Mouse (Mus musculus) embryo, embryonic 10.5 days (tissue): ENCODE measurements around the gene Tmem120b.
A peak's percentile ranks its signal among the peaks of the same experiment; 100 is the strongest.

Experiments used
- DNase-seq: peaks from one replicate; pipeline ENCODE4 v3.0.0-alpha.2; 2015; ENCODE audit warnings: low spot score

Gene Tmem120b

DNA sequence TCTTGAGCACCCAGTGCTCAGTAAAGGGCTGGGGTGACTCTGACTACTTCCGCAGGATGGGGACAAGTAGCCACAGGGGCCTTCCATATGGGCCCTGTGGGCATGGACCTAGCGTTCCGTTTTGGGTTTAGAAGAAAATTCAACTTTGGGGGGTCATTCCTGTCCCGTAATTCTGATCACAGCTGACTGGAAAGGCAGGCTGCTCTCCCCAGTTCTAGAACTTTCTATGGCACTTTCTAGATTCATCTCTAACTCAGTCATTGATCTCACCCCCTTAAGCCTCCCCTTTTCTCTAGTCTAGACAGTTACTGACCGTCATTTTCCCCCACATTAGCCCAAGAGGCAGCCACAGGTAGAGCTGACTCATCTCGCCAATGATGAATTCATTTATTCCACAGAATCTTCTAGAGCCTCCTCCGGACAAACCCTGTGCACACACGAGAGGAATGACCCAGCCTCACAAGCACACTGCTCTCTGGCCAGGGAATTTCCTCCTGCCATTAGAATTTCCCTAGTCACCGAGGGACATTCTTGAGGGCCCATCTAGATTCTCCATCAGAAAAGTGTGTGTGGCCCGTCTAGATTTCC, 61.0 kb downstream of the Tmem120b start:
- no peak for DNase-seq

DNA sequence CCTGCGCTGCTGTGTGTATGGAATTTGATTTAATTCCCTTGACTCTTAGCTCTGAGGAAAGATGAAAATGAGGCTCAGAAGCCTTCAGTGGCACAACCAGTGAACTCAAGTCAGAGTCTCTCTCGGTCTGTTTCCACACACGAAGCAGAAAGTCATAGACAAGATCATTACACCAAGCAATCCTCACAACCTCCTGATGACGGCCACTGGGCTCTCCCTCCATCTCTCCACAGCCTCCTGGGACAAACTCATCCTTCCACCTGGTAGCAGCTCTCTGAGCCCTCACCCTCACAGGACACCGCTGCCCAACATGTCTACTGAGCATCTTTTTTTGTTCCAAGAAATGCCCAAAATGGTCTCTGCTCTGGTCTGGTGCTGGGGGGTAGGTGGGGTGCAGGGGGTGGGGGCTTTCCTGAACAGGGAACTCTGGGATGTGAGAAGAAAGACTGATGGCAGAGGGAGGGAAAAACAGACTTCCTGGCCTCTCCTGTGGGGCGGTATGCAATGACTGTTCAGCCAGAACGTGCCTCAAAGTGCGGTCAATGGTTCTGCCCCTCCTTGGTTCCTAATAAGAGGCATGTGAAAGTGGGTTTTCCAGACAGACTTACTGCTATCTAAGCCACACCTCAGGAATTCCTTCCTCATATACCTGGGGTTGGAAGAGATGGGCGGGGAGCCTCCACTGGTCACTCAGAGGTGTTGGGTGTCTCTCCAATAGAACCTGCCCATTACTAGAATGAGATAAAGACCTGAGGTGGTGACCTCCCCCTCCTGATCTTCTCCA, 62.0 kb downstream of the Tmem120b start:
- no peak for DNase-seq

DNA sequence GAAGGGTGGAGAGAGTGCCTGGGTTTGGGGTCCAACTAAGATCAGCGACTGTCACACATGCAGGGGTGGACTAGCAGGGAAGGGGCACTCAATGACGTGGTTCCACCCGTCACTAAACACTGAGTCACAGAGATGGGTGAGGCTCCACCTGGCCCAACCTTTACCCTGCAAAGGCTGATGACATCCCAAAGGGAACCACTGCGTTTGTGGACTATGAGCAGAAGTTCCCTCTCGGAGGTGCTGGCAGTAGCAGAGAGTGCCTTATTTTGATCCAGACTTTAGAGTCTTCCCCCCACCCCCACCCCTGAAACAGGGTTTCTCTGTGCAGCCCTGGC, 62.6 kb downstream of the Tmem120b start:
- no peak for DNase-seq

DNA sequence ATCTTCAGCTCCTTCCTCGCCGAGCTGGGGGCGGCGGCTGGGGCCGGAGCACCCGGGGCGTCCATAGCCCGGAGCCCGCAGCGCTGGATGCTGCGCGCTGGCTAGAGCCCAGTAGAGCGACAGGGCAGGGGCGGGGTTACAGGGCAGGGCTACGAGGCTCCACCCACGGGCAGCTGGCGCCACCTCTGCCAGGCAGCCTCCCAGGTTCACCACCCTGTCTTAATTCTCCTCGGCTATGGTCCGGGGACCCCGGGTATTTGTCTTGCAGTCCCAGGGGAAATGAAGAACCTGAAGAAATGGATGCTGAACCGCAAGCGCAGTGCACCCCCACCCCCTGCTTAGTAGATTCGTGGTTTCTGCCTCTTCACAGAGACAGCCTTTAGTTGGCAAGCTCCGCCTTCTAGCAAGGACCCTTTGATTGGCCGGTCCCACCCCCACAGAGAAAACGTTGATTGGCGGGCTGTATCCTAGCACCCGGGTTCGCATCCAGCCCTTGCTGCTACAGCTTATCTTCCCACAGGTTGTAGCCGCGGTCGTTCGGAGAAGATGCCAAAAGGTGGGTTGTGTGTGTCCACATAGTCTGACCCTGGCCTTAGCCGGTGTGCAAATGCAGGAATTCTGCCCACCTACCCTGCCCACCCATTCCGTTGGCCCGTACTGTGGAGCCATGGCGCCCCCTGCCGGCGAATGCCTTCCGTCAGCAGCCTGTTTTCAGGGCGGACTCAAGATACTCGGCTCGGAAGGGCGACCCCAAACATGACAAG, 64.3 kb downstream of the Tmem120b start, which contains the start of gene Rhof:
Gene Rhof, minus strand, starts transcription at position 385 of the 764 bp plus-strand sequence.
- peak; percentile 80 for DNase-seq

DNA sequence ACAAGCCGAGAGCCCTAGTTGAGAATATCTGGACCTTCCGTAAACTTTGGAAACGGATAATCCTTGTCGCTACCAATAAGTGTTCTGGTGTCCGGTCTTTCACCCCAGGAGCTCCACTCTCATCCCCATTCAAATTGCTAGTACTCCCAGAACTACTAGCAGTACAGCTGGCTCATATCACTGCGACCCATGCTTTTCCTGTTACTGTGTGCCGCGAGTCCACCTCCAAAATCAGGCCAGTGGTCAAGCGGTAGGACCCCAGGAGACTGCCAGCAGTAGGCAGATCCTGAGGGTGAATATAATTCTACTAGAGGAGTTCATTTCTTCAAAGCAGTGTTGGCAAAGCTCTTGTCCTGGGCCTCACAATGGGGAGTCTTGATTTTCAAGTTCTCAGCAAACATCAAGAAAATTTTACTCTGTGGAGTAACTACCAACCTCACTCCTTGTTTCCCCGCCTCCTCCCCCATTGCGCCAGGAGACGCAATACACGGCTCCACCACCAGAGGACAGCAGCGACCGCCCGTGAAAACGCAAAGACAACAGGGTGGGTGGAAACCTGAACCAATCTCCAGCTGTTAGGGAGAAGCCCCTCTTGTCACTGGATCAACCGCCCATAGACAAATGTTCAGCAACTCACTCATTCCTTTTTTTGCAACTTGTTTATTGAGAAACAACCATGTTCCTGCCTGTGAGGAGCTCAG, 65.0 kb downstream of the Tmem120b start:
- DNase-seq: peak; percentile 90

DNA sequence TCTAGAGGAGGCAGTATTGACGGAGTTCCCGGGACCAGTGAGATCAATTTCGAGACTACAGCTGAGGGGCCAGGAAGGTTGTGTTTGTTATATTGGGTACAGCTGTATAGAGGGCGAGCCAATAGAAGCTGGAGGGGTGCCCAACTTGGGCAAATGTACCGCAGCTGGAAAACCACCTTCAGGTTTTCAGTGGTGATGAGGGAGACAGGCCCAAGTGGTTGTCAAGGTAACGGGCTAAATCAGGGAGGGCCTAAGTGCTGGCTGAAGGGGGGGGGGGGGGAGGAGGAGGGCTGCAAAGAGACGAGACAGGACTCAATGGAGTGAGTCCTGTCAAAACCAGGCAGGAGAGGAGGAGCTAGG, 65.5 kb downstream of the Tmem120b start:
- no peak for DNase-seq

DNA sequence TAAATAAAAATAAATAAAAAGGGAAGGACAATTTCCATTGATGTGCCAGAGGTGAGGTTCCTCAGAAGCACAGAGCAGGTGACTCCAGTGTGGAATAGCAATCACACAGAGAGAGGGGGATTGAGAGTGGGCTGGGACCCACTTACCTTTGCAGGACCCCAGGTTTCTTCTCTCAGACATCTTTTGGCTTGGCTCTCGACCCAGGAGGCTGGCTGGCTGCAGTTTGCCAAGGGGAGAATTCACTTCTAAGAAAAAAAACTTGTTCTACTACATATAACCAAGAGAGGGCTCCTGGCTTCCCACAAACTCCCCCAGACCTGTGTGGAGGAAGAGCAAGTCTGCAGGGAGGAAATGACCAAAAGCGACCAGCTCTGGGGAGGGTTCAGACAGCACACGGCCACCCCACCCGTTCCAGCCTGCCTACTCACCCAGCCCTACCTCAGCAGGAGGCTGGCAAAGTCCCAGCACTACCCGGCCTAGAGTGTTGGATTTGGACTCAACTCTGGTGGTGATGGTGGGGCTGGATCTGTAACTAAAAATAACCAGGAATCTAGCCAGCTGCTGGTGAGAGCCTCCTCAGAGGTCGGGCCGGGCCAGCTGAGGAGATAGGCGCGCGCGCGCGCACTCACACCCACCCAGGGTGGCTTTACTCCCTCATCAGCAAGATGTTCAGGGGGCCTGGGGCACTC, 66.1 kb downstream of the Tmem120b start:
- peak; percentile 43 for DNase-seq

DNA sequence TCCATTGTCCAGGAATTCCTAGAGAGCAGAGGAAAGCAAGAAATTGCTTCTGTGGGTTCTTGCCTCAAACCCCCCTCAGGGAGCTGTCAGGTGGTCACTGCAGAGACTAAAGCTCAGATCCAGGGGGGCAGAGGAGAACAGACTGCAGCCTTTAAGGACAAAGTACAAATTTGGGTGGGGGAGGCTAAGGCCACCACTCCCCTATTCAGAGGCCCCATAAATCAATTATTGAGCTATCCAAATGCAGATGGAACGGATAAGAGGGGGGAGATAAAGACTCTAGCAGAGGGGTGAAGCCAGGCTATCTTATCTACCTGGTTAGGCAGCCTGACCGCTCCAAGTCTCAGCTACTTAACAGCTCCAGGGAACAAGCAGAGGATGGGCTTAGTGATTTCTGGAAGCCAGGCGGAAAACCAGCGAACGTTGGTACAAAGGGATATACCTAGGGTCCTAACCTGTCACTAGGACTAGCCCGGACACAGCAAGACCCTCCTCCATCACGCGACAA, 66.7 kb downstream of the Tmem120b start:
- peak; percentile 21 for DNase-seq

DNA sequence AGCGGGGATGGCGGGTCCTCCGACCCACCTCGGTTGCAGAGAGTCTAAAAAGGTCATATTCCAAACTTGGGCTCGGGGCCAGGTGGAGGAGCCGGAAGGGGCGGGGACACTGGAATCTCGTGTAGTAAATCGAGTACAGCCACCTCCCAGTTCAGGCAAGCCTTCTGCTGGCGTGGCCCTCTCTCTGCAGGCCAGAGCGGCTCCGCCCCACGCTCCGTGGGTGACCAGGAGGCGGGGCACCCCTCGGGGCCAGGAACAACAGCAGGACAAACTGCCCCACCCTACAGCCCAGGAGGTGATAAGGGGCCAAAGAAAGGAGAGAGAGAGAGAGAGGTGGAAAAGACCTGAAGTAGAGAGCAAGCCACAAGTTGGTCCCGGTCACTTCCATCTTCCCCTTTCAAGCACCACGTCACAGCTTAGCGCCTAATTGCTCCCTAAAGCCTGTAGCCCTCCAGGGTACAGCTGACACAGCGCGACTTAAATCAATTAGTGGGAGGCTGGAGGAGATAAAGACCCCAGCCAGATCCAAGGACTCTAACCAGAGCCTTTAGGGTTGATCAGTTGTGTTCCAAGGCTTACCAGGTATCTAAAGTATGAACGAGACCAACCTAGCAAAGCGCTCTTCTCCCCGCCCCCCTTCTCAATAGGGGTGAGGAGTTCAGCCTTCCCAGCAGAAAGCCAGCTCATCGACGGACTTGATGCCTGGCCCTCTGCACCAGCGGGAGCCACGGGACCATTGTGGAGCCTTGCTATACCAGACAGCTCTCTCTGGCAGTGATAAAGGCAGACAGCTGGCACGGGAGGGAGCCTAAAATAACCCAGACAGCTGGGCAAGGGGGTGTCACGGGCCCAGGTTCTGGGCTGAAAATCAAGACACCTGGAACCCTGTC, 67.5 kb downstream of the Tmem120b start:
- DNase-seq: peak; percentile 68

DNA sequence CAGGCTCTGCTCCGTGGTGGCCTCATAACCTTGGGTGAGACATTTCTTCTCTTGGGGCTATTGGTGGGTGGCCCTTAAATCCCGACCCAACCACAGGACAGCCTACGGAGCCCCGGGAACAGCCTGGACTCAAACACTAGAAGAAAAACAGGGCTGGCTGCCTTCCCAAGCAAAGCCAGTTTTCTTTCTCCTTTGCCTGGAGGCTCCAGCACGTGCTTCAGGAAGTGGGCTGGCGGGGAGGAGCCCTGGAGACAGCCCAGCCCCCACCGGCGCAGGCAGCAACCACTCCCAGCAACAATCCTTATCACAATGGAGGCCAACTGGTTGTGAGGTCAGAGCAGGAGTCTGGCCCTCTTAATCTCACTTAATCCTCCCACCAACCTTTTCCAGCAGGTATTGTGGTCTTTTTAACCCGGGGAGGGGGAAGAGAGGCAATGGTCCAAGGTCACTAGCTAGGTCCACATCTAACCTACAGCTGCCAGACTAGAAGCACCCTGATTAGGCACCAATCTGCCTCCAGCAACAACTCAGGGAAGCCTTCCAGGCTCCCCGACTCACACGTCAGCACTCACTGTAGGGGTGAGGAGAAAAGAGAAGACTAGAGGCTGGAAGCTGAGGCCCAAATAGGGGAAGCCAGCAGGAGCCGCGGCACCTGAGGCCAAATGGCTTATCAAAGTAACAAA, 68.3 kb downstream of the Tmem120b start:
- peak; percentile 85 for DNase-seq

DNA sequence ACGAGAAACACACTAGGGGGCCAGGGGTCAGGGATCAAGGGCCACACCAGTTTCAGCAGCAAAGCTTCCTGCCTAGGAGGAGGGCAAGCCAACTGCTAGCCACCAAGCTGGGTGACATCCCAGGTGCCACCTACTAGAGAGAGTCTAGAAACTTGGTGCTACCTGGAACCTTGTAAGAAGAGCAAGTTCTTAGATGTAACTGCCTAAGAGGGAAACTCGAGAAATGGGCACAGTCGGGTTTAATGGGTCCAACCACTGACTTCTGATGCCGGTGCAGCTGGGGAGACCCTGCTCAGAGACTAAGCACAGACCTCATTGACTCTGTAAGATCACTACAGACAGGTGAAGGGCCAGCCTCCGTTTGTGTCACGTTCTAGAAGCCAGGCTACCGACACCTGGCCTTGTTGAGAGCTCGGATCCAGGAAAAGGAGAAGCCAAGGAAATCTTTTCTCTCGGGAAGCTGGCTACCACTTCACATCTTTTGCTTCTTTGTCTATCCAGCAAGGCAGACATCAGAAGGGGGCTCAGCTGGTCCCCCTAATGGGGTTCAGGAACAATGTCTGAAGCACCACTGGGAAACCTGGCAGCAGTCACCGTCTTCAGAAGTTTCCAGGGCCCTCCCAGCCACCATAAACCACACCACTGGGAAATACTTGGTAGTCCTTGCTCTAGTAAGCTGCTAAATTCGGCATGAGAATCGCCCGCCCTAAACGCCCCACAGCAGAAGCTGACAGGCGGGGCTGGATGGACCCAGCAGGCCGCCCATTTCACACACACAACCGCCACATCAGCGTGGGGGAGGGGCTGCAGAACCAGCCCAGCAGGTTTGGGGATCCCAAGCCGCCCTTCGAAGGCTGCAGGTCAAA, 69.1 kb downstream of the Tmem120b start:
- peak; percentile 83 for DNase-seq

DNA sequence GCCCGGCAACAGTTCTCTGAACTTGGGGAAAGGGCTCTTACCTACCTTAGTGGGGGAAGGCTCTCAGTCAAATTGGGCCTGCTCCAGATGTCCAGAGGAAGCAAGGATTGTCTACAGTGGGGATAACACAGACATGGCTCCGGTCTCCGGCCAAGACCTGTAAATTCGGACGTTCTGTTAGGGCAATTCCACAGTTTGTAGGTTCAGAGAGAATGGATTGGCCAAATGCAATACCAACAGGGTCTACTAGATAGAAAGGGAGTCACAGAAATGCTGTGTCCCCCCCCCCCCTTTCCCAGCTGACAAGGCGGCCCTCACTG, 69.7 kb downstream of the Tmem120b start:
- DNase-seq: no peak

DNA sequence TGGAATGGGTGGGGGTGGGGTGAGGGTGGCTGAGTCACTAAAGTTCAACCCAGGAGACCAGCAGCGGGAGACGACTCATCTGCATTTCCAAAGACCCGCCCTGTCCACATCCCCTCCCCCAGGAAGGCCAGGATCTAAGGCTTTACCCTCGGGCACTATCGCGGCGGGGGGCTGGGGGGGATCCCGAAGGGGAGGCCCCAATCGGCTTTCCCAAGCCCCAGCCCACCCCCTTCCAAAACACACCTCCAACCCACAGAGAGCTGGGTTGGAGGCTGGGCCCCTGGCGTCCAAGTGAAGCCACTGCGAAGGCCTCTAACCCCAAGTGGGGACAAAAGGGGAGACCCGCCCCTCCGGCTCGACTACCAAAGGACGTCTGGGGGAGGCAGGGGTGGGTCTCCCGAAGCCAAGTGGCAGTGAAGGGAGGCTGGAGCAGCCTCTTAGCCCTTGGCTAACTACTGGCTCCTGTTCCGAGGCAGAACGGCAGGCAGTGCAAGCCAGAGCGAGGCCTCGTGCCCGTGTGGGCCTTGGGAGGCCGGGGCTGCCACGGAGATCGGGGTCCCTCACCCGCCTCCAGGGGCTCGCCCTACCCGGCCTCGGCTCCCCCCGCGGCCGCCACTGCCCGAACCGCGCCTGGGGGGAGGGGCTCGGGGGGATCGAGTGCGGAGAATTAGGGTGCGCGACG, 70.2 kb downstream of the Tmem120b start:
- peak; percentile 94 for DNase-seq

DNA sequence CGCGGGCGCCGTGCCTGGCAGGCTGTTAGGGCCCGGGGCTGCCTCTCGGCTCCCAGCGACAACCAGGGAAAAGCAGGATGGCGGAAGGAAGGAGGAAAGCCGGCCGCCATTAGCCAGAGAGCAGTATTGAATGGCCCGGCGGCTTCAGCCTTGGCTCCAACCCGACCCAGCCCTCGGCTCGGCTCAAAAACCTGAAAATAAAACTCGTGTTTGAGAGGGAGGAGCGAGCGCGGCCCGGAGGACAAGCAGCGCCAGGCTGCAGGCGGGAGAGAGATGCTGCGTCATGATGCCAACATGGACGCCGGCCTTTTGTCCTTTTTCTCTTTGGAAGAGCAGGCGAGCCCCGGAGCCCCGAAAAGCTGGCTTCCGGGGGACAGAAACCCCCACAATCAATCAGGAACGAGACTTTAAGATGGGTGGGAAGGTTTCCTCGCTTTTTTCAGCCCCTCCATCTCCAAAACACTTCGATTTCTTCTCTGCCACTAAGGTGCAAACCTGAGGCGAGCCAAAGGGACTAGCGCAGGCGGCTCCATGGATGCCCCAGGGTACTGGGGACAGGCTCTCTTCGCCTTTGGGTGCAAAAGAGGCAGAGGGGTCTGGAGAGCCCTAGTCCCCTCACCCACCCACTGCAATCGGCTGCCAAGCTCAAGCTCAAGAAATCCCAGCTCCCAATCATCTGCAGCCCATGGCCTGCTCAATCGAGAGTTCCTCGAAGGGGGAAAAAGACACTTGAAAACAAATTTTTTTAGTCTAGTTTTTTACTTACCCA, 70.9 kb downstream of the Tmem120b start:
- peak; percentile 82 for DNase-seq

DNA sequence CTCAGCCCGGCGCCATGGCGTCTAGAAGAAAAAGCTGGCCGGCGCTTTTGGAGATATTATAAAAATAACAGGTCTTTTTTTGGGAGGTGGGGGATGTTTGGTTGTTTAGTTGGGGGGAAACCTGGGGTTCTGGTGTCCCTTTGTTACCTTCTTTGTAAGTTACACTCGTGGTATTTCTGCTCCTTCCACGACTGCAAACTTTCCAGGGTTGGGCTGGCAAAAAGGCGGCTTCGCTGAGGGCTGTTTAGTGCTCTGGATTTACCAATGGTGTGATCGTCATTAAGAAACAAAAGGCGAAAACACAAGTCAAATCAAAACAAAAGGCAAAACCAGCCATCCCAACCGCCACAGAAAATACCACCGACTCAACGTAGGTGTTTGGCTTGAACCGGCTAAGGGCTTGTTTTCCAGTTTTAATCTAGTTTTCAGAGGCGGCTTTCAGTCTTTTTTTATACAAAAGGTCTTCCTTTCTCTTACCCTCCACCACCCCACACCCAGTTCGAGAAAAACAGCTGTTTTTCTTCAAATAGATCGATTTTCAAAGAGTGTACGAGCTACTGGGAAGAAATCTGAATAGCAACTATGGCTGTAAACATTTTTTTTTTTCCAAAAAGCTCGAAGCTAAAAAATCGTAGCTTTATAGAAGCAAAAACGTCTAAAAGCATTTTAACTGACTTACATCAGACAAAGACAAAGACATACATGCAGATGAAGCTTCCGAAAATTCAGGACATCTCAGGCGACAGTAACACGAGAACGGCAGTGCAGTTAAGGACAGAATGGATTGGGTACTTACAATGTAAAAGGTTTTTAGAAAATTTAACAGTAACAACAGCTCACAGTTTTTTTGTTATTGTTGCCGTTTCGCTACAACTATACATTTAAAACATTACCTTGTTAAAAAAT, 71.8 kb downstream of the Tmem120b start:
- peak; percentile 69 for DNase-seq

DNA sequence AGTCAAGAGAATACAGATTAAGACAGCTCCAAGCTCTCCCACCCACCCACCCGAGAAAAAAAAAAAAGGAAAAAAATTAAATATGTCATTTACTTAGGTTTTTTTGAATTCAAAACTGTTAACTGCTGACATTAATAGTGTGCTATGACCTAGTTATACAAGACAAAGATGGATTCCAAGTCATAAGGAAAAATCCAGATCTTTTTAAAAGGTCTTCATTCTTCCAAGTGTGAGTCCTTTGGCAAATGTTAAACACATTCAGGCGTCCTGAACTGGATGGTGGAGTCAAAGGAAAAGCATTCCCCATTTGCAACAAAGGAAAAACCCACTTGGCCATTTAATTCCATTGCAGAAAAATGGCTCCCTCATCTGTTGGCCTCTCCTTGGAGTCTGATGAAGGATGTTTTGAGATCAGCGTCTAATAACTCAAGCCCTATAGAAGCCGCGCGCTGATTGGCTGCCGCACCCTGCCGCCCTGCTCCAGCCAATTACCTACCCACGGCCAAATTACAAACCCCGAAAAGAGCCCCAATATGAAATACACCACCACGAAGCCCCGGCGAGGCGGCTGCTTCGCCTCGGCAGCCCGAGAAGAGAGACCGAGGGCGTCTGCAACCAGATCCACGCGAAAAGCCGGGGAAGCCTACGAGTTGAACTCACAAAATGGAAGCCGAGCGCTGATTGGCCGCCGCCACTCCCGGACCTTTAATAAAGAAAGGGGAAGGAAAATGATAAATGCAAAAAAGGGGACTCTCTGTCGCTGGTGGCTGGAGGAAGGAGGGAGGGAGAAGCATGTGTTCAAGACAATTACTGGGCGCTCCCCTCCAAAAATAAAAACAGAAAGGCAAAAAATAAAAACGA, 72.7 kb downstream of the Tmem120b start:
- DNase-seq: peak; percentile 97
